Mouse (Mus musculus) liver, embryonic 14.5 days (tissue): ENCODE measurements around the gene Zfp710. TPM values are rescaled to one million over a fixed set of nuclear protein-coding genes. Genes with fewer than 3 reads are reported as not detected.

Source experiments
- ATAC-seq: fragments of 200-750 bp; cut with Nextera tagmentation; 2 replicates; pipeline ENCODE4 v1.8.0; 2017; ENCODE audit warnings: moderate number of reproducible peaks, mild to moderate bottlenecking, moderate library complexity; ENCODE audit not compliant: insufficient read depth
- DNase-seq, 3 experiments: peaks; one replicate each; pipeline ENCODE4 v3.0.0-alpha.2; 2012 to 2013; ENCODE audit warnings: low read depth in 3 of 3, low spot score in 3 of 3
- H3K27ac ChIP-seq: fragments of 300-500 bp; sonication (generic); 2 replicates; pipeline ENCODE4 v1.5.1; 2014; ENCODE audit warnings: moderate library complexity, mild to moderate bottlenecking, control low read depth, inconsistent platforms
- H3K27me3 ChIP-seq: fragments of 300-500 bp; sonication (generic); 2 replicates; pipeline ENCODE4 v1.6.1; 2014; ENCODE audit warnings: mild to moderate bottlenecking, low read length, moderate library complexity; ENCODE audit not compliant: control insufficient read depth, insufficient read depth
- H3K36me3 ChIP-seq: fragments of 300-500 bp; sonication (generic); replicated peaks from 2 replicates; pipeline ENCODE4 v1.6.1; 2014; ENCODE audit warnings: low read depth; ENCODE audit not compliant: control insufficient read depth, insufficient read depth
- H3K4me1 ChIP-seq, 2 experiments: fragments of 200-500 bp in 1 of 2; fragments of 300-500 bp in 1 of 2; sonication (generic) in 1 of 2; replicated peaks; 2 replicates each; pipeline ENCODE4 v1.6.1; 2012 to 2014; ENCODE audit warnings: antibody characterized with exemption in 1 of 2, inconsistent platforms in 1 of 2, low read length in 1 of 2; ENCODE audit not compliant: control insufficient read depth in 2 of 2, insufficient read depth in 2 of 2
- H3K4me2 ChIP-seq: fragments of 300-500 bp; sonication (generic); 2 replicates; pipeline ENCODE4 v1.6.1; 2014; ENCODE audit warnings: low read depth, mild to moderate bottlenecking, control low read depth, moderate library complexity
- H3K4me3 ChIP-seq, 2 experiments: fragments of 200-500 bp in 1 of 2; fragments of 300-500 bp in 1 of 2; sonication (generic) in 1 of 2; 2 replicates each; pipeline ENCODE4 v1.5.1; 2012 to 2014; ENCODE audit warnings: low read depth in 2 of 2, low read length in 2 of 2, mild to moderate bottlenecking in 2 of 2, control low read depth in 1 of 2, inconsistent platforms in 1 of 2, moderate library complexity in 1 of 2; ENCODE audit not compliant: insufficient read depth in 1 of 2
- H3K9ac ChIP-seq: fragments of 300-500 bp; sonication (generic); replicated peaks from 2 replicates; pipeline ENCODE4 v1.6.1; 2014; ENCODE audit warnings: mild to moderate bottlenecking, control low read depth, moderate library complexity
- H3K9me3 ChIP-seq: fragments of 300-500 bp; sonication (generic); 2 replicates; pipeline ENCODE4 v1.6.1; 2016; ENCODE audit warnings: low read length, mixed read lengths; ENCODE audit not compliant: control insufficient read depth
- CTCF ChIP-seq: IDR thresholded peaks from 2 replicates; pipeline ENCODE4 v1.5.1; 2016; ENCODE audit warnings: antibody characterized with exemption, low read depth, control low read depth
- EP300 ChIP-seq: IDR thresholded peaks from 2 replicates; pipeline ENCODE4 v1.6.1; 2016; ENCODE audit warnings: antibody characterized with exemption, low read depth
- WGBS: fragments of 180-500 bp; shearing (Covaris S2); extraction: QIAGEN DNeasy Blood & Tissue Kit; methylation state at CpG from one replicate; pipeline ENCODE4 v1.1.7; 2014; ENCODE audit not compliant: insufficient replicate concordance; 5-methylcytosine and 5-hydroxymethylcytosine counted together
- polyA plus RNA-seq, 2 experiments: library from polyadenylated mRNA; depleted of rRNA in 1 of 2; stranded (reverse) in 1 of 2; unstranded in 1 of 2; fragments of >200 nt; fragmentation: Nextera tagmentation in 1 of 2; extraction: Ambion mirVana in 1 of 2; gene quantifications; 2 replicates each; pipeline versions ENCODE4 v1.2.1 to v1.2.3; 2012 to 2014

Gene Zfp710
- polyA plus RNA-seq, 2 experiments = 3.7 to 5.9 TPM

DNA sequence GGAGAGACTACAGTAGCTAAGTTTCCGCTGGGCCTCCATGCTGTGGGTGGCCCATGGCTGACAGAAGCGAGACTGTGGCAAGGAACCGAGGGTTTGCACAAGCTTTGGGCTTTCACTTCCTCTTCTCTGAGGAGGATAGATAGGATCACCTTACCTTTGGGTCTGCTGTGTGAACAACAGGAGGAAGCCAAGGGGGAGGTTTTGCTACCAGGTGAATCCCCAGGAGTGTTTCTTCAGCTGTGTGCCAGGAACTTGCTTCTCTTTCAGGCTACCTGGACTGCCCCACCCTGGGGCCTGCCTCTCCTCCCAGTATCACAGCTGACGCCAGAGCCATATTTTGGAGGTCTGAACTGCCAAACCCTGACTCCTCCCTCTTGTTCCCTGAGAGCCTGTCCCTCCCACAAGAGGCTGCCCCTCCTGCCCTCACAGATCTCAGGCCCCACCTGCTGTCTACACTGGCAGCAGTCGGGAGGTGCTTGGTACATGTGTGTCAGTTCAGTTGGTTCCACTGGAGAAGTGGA, 50.4 kb downstream of the Zfp710 start:
- ATAC-seq (peak; percentile 72), DNase-seq (peak; percentile 52 to 62 (median 55))
- H3K4me2 ChIP-seq = no peak overlapping the region
- no peaks in the 10 kb centered on the region for H3K27me3 ChIP-seq
- no peak overlapping the region for H3K4me3 ChIP-seq
- H3K9ac ChIP-seq = no peak overlapping the region
- no peaks in the 10 kb centered on the region for H3K36me3 ChIP-seq
- 12% methylated on average over 5 of the region's 5 CpGs for WGBS
- H3K27ac ChIP-seq = no peak overlapping the region
- no peak for TF ChIP-seq EP300
- peak; percentile 41 for TF ChIP-seq CTCF
- H3K9me3 ChIP-seq = no peaks in the 10 kb centered on the region
- H3K4me1 ChIP-seq = peaks cover 15 to 45% of the 10 kb centered on the region in 2 experiments

DNA sequence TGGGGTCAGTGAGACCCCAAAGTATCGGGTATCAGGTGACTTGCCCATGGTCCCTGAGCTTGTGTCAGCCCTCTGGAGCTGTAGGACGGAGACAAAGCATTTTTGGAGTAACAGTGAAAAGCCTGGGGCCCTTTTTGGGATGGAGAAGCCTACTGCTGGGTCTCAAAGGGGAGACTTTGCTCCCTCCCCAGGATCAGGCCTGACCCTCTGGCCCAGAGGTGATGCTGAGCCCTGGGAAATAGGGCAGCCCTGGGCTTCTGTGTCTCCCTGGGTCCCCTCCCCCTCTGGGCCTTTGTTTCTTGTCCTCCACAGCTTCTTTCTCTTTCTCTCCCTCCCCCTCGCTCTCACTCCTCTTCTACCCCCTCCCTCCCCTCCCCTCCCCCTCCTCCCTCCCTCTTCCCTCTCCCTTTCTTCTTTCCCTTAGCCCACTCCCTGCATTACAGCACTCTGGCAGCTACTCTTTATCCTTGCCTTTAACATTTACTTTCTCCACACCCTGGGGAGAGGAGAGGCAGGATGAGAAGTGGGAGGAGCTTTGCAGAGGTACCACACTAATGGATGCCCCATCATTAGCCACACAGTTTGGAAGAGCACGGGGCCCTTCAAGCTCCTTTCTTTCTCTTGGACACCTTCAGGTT, 51.5 kb downstream of the Zfp710 start:
- peaks cover 15 to 42% of the 10 kb centered on the region in 2 experiments for H3K4me1 ChIP-seq
- no peak overlapping the region; the same call in 1 of the 2 replicates for H3K9ac ChIP-seq
- 30% methylated on average over 4 of the region's 4 CpGs for WGBS
- H3K4me3 ChIP-seq = no peak overlapping the region
- H3K36me3 ChIP-seq = no peaks in the 10 kb centered on the region
- DNase-seq = no peak
- no peak overlapping the region for H3K27ac ChIP-seq
- no peak overlapping the region for H3K4me2 ChIP-seq
- H3K9me3 ChIP-seq = no peaks in the 10 kb centered on the region
- no peak for TF ChIP-seq CTCF
- no peak for TF ChIP-seq EP300
- no peaks in the 10 kb centered on the region for H3K27me3 ChIP-seq
- ATAC-seq = no peak

- no peaks in the 10 kb centered on the region for H3K27me3 ChIP-seq
- H3K4me3 ChIP-seq = no peak overlapping the region
- H3K4me2 ChIP-seq = no peak overlapping the region
- no peaks in the 10 kb centered on the region for H3K9me3 ChIP-seq
- no peak overlapping the region for H3K9ac ChIP-seq
- no peak overlapping the region for H3K27ac ChIP-seq
- H3K4me1 ChIP-seq = peaks cover 15 to 42% of the 10 kb centered on the region in 2 experiments
- TF ChIP-seq EP300 (no peak), CTCF (no peak)
- no peaks in the 10 kb centered on the region for H3K36me3 ChIP-seq
- WGBS = 52% methylated on average over 6 of the region's 6 CpGs
- ATAC-seq (no peak), DNase-seq (no peak)
Observed at GRCm38 (mm10) chr7:80076961-80077716, 52.5 kb downstream of the Zfp710 start.

GRCm38 (mm10) chr7:80077801-80078200, 53.2 kb downstream of the Zfp710 start:
- Histone ChIP-seq H3K9ac (no peak overlapping the region), H3K4me3 (no peak overlapping the region), H3K4me1 (peaks cover 15 to 42% of the 10 kb centered on the region in 2 experiments), H3K27ac (no peak overlapping the region), H3K36me3 (no peaks in the 10 kb centered on the region), H3K27me3 (no peaks in the 10 kb centered on the region), H3K9me3 (no peaks in the 10 kb centered on the region), H3K4me2 (no peak overlapping the region)
- TF ChIP-seq CTCF = no peak
- no peak for TF ChIP-seq EP300
- 51% methylated on average over 9 of the region's 9 CpGs for WGBS
- no peak for DNase-seq
- ATAC-seq = no peak

GRCm38 (mm10) chr7:80078792-80079301, 54.2 kb downstream of the Zfp710 start:
- Histone ChIP-seq H3K9ac (no peak overlapping the region), H3K36me3 (no peaks in the 10 kb centered on the region), H3K4me3 (no peak overlapping the region), H3K4me2 (peak overlapping the region; percentile 18), H3K4me1 (peaks cover 15 to 39% of the 10 kb centered on the region in 2 experiments), H3K9me3 (no peaks in the 10 kb centered on the region), H3K27ac (no peak overlapping the region), H3K27me3 (no peaks in the 10 kb centered on the region)
- 10% methylated on average over 14 of the region's 14 CpGs for WGBS
- TF ChIP-seq CTCF (peak; percentile 16; the same call in 1 of the 2 replicates), EP300 (no peak)
- peak in 1 of 3 experiments; percentile 22 for DNase-seq
- ATAC-seq = peak; percentile 32; the same call in 1 of the 2 replicates
